Mouse (Mus musculus) heart, adult 18-20 months (tissue): ENCODE measurements around the gene Prrt1. TPM values are rescaled to one million over a fixed set of nuclear protein-coding genes. Genes with fewer than 3 reads are reported as not detected.

Experiments
- DNase-seq, 2 experiments: peaks; one replicate each; pipeline ENCODE4 v3.0.0; 2021 to 2022; ENCODE audit warnings: mixed read lengths in 1 of 2
- total RNA-seq, 2 experiments: library from RNA; stranded (reverse); gene quantifications; 2 replicates each; pipeline ENCODE4 v1.2.3; 2021

Prrt1 gene
- total RNA-seq, 2 experiments from 2014 or later = 0.93 to 1.5 TPM

- no peak for DNase-seq
Observed at GRCm38 (mm10) chr17:34597566-34598095, 31.7 kb upstream of the Prrt1 start, which contains the start of gene Ager. Gene Ager (plus strand): TSS chr17:34597862.

- no peak for DNase-seq
Observed at GRCm38 (mm10) chr17:34599891-34600290, 29.4 kb upstream of the Prrt1 start.

GRCm38 (mm10) chr17:34601796-34602195 lies 27.5 kb upstream of the Prrt1 start:
- no peak for DNase-seq

- DNase-seq = peak; percentile 100
Observed at GRCm38 (mm10) chr17:34603375-34604060, 25.8 kb upstream of the Prrt1 start, which contains the start of gene Rnf5. Gene Rnf5 (minus strand): TSS chr17:34603690.

- peak; percentile 98 to 100 for DNase-seq
Observed at GRCm38 (mm10) chr17:34604061-34604508, 25.2 kb upstream of the Prrt1 start, which contains the start of gene Agpat1. Gene Agpat1 (plus strand): TSS chr17:34604262.

- DNase-seq = peak in 1 of 2 experiments; percentile 61
Observed at GRCm38 (mm10) chr17:34604511-34605237, 24.7 kb upstream of the Prrt1 start.

GRCm38 (mm10) chr17:34605609-34606008 lies 23.7 kb upstream of the Prrt1 start:
- peak; percentile 97 to 98 for DNase-seq

- no peak for DNase-seq
Observed at GRCm38 (mm10) chr17:34606186-34607039, 22.9 kb upstream of the Prrt1 start.

- DNase-seq = no peak
Observed at GRCm38 (mm10) chr17:34607997-34608396, 21.3 kb upstream of the Prrt1 start.

- no peak for DNase-seq
Observed at GRCm38 (mm10) chr17:34611050-34611449, 18.3 kb upstream of the Prrt1 start.

GRCm38 (mm10) chr17:34613054-34613645 lies 16.2 kb upstream of the Prrt1 start:
- no peak for DNase-seq

- DNase-seq = no peak
Observed at GRCm38 (mm10) chr17:34613830-34614229, 15.5 kb upstream of the Prrt1 start.

GRCm38 (mm10) chr17:34615871-34616270 lies 13.5 kb upstream of the Prrt1 start, which contains the start of gene Egfl8:
Gene Egfl8 (minus strand): TSS chr17:34615971.
- DNase-seq = no peak

GRCm38 (mm10) chr17:34618999-34619398 lies 10.3 kb upstream of the Prrt1 start:
- DNase-seq = peak; percentile 71 to 89

- no peak for DNase-seq
Observed at GRCm38 (mm10) chr17:34621006-34621405, 8.3 kb upstream of the Prrt1 start.

GRCm38 (mm10) chr17:34623161-34623560 lies 6.2 kb upstream of the Prrt1 start:
- no peak for DNase-seq

- no peak for DNase-seq
Observed at GRCm38 (mm10) chr17:34624981-34625380, 4.4 kb upstream of the Prrt1 start.

GRCm38 (mm10) chr17:34626062-34626772 lies 3.1 kb upstream of the Prrt1 start:
- DNase-seq = no peak

- no peak for DNase-seq
Observed at GRCm38 (mm10) chr17:34626773-34627092, 2.6 kb upstream of the Prrt1 start.

- DNase-seq = peak; percentile 90 to 94
Observed at GRCm38 (mm10) chr17:34627093-34627942, 2.0 kb upstream of the Prrt1 start.
